7 mouse cellular contexts compared by ENCODE assay signal in the genomic region with DNA sequence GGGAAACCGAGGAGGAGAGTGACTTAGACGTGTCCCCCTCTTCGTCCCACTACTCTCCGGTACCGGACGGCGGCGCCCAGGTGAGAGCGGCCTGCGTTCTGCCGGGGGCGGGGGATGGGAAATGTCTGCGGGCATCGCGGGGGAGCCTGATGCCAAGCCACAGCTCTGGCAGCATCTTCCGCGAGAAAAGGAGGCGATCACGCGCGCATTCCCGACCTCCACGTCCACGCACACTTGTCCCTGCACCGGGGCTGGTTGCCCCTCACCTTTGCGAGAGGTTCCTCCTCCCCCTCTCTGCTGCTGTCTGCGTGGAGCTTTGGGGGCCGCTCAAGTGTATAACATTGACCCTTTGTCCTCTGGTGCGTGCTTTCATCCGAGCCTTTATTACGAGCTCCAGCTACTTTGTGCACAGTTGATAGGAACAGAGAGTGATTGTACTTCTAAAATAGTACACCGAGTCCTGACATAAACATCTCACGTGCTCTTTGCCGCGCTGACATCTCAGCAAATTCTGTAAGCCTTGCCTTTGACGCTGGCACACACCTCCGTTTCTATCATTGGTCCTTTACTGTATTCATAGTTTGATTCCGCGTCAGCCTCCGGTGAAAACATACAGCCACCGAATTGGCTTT. TPM values are rescaled to one million over a fixed set of nuclear protein-coding genes. Genes with fewer than 3 reads are reported as not detected.
A peak's percentile ranks its signal among the peaks of the same experiment; 100 is the strongest.
DNase-seq lines count a peak whose midpoint lies in the region; ATAC-seq and TF ChIP-seq lines count a peak whose summit lies in the region.

No protein-coding gene starts in this region.

- peak; percentile 69 for DNase-seq in CD4-positive helper T cell, adult 2 months (ENCODE audit: low read depth, low spot score)
- DNase-seq in cerebellum, adult 9-10 months, result no peak

- H3K9ac ChIP-seq in embryonic facial prominence, embryonic 12.5 days, result peak overlapping the region; percentile 93
- peak overlapping the region; percentile 92 for H3K9ac ChIP-seq in hindbrain, embryonic 15.5 days
- peak overlapping the region; percentile 95 for H3K9ac ChIP-seq in liver, embryonic 12.5 days

- ATAC-seq in embryonic facial prominence, embryonic 12.5 days (ENCODE audit: insufficient number of reproducible peaks, insufficient read depth, low FRiP score, low TSS enrichment), result no peak; the same call in 1 of the 2 replicates
- ATAC-seq in hindbrain, embryonic 15.5 days (ENCODE audit: low FRiP score, low read depth), result peak; percentile 65
- ATAC-seq in liver, embryonic 12.5 days, result peak; percentile 70

- no peak for TF ChIP-seq CTCF in E14TG2a.4 (conservative IDR thresholded peaks at IDR 0.05; ENCODE audit: low read length)
- TF ChIP-seq CTCF in olfactory bulb, adult 2 months (IDR thresholded peaks at IDR 0.05; ENCODE audit: insufficient read depth, low read depth, low read length), result no peak

- peak overlapping the region; percentile 79 for H3K4me2 ChIP-seq in embryonic facial prominence, embryonic 12.5 days (replicated peaks)
- peak overlapping the region; percentile 65 for H3K4me2 ChIP-seq in hindbrain, embryonic 15.5 days
- H3K4me2 ChIP-seq in liver, embryonic 12.5 days, result peak overlapping the region; percentile 93

- WGBS in embryonic facial prominence, embryonic 12.5 days, result 1% methylated on average over 41 of the region's 41 CpGs
- under 1% methylated on average over 41 of the region's 41 CpGs for WGBS in hindbrain, embryonic 15.5 days
- under 1% methylated on average over 37 of the region's 41 CpGs for WGBS in liver, embryonic 12.5 days (ENCODE audit: insufficient replicate concordance)
- under 1% methylated on average over 41 of the region's 41 CpGs for whole genome bisulfite sequencing in olfactory bulb, adult 2 months

- H3K4me3 ChIP-seq in E14TG2a.4 (replicated peaks; ENCODE audit: low read length), result peak overlapping the region; percentile 95
- peak overlapping the region; percentile 97 for H3K4me3 ChIP-seq in embryonic facial prominence, embryonic 12.5 days
- peak overlapping the region; percentile 96 for H3K4me3 ChIP-seq in hindbrain, embryonic 15.5 days
- H3K4me3 ChIP-seq in liver, embryonic 12.5 days, result peak overlapping the region; percentile 93
- H3K4me3 ChIP-seq in olfactory bulb, adult 2 months (ENCODE audit: insufficient read depth, low read depth, low read length), result peak overlapping the region; percentile 89

- H3K9me3 ChIP-seq in E14TG2a.4 (ENCODE audit: low read length), result no peaks in the 10 kb centered on the region
- no peaks in the 10 kb centered on the region for H3K9me3 ChIP-seq in embryonic facial prominence, embryonic 12.5 days
- no peaks in the 10 kb centered on the region for H3K9me3 ChIP-seq in hindbrain, embryonic 15.5 days
- no peaks in the 10 kb centered on the region for H3K9me3 ChIP-seq in liver, embryonic 12.5 days (replicated peaks)

- H3K36me3 ChIP-seq in E14TG2a.4 (ENCODE audit: insufficient read depth, low read length), result peaks cover 32% of the 10 kb centered on the region
- H3K36me3 ChIP-seq in embryonic facial prominence, embryonic 12.5 days, result peaks cover 19% of the 10 kb centered on the region
- 0 out of 2 replicates have a peak, but pooled peaks cover under 1% of the 10 kb centered on the region for H3K36me3 ChIP-seq in hindbrain, embryonic 15.5 days
- peaks cover 30% of the 10 kb centered on the region for H3K36me3 ChIP-seq in liver, embryonic 12.5 days

- peak overlapping the region; percentile 83 for H3K27ac ChIP-seq in embryonic facial prominence, embryonic 12.5 days
- H3K27ac ChIP-seq in hindbrain, embryonic 15.5 days (replicated peaks), result peak overlapping the region; percentile 90
- H3K27ac ChIP-seq in liver, embryonic 12.5 days, result peak overlapping the region; percentile 83
- H3K27ac ChIP-seq in olfactory bulb, adult 2 months (ENCODE audit: insufficient read depth, low read depth, low read length), result peak overlapping the region; percentile 74

- H3K4me1 ChIP-seq in E14TG2a.4 (replicated peaks; ENCODE audit: low read depth, low read length), result peaks cover 44% of the 10 kb centered on the region
- H3K4me1 ChIP-seq in embryonic facial prominence, embryonic 12.5 days, result peaks cover 7% of the 10 kb centered on the region
- peaks cover 17% of the 10 kb centered on the region for H3K4me1 ChIP-seq in hindbrain, embryonic 15.5 days (replicated peaks)
- peaks cover 15% of the 10 kb centered on the region for H3K4me1 ChIP-seq in liver, embryonic 12.5 days
- H3K4me1 ChIP-seq in olfactory bulb, adult 2 months (ENCODE audit: control insufficient read depth, insufficient read depth, low read length), result peaks cover 3% of the 10 kb centered on the region; the same call in 1 of the 2 replicates

- no peak for TF ChIP-seq POLR2A in olfactory bulb, adult 2 months (IDR thresholded peaks at IDR 0.05; ENCODE audit: insufficient read depth, low read depth, low read length)

- H3K27me3 ChIP-seq in E14TG2a.4 (ENCODE audit: insufficient read depth, low read length), result no peaks in the 10 kb centered on the region; the same call in 1 of the 2 replicates
- H3K27me3 ChIP-seq in embryonic facial prominence, embryonic 12.5 days, result no peaks in the 10 kb centered on the region
- no peaks in the 10 kb centered on the region for H3K27me3 ChIP-seq in hindbrain, embryonic 15.5 days
- peaks cover 10% of the 10 kb centered on the region; the same call in 1 of the 2 replicates for H3K27me3 ChIP-seq in liver, embryonic 12.5 days (replicated peaks)

RNA-seq across cellular contexts. Expression of a gene that starts 0.6 kb away (rescaled TPM):
- polyA plus RNA-seq in embryonic facial prominence, embryonic 12.5 days (2016; fragmentation: Nextera tagmentation; extraction: Ambion mirVana), result 48.3 and 50.7 TPM in 2 replicates
- 42.1 and 47.1 TPM in 2 replicates for polyA plus RNA-seq in hindbrain, embryonic 15.5 days (2015; fragmentation: Nextera tagmentation; extraction: Ambion mirVana)
- polyA plus RNA-seq in liver, embryonic 12.5 days (2016; fragmentation: Nextera tagmentation; extraction: Ambion mirVana), result 17.8 and 18.1 TPM in 2 replicates
- 483 TPM in 1 of 2 replicates, not detected in the other for polyA plus RNA-seq in olfactory bulb, adult 2 months (2012; ENCODE audit: insufficient read depth, insufficient read length, low replicate concordance, missing spikeins)

RNA-seq across cellular contexts. Expression of a gene that starts 23.1 kb away (rescaled TPM):
- polyA plus RNA-seq in embryonic facial prominence, embryonic 12.5 days (2016; fragmentation: Nextera tagmentation; extraction: Ambion mirVana), result 0.26 and 0.76 TPM in 2 replicates
- polyA plus RNA-seq in hindbrain, embryonic 15.5 days (2015; fragmentation: Nextera tagmentation; extraction: Ambion mirVana), result 0.72 and 1.7 TPM in 2 replicates
- polyA plus RNA-seq in liver, embryonic 12.5 days (2016; fragmentation: Nextera tagmentation; extraction: Ambion mirVana), result 0.85 and 1.0 TPM in 2 replicates
- not detected in 2 replicates for polyA plus RNA-seq in olfactory bulb, adult 2 months (2012; ENCODE audit: insufficient read depth, insufficient read length, low replicate concordance, missing spikeins)

RNA-seq across cellular contexts. Expression of a gene that starts 27.0 kb away (rescaled TPM):
- 7.0 and 7.7 TPM in 2 replicates for polyA plus RNA-seq in embryonic facial prominence, embryonic 12.5 days (2016; fragmentation: Nextera tagmentation; extraction: Ambion mirVana)
- polyA plus RNA-seq in hindbrain, embryonic 15.5 days (2015; fragmentation: Nextera tagmentation; extraction: Ambion mirVana), result 12.2 and 13.6 TPM in 2 replicates
- polyA plus RNA-seq in liver, embryonic 12.5 days (2016; fragmentation: Nextera tagmentation; extraction: Ambion mirVana), result 2.7 and 3.1 TPM in 2 replicates
- not detected in 2 replicates for polyA plus RNA-seq in olfactory bulb, adult 2 months (2012; ENCODE audit: insufficient read depth, insufficient read length, low replicate concordance, missing spikeins)

RNA-seq across cellular contexts. Expression of a gene that starts 57.1 kb away (rescaled TPM):
- polyA plus RNA-seq in embryonic facial prominence, embryonic 12.5 days (2016; fragmentation: Nextera tagmentation; extraction: Ambion mirVana), result 73.4 and 74.8 TPM in 2 replicates
- 68.5 and 75.3 TPM in 2 replicates for polyA plus RNA-seq in hindbrain, embryonic 15.5 days (2015; fragmentation: Nextera tagmentation; extraction: Ambion mirVana)
- 56.9 and 59.3 TPM in 2 replicates for polyA plus RNA-seq in liver, embryonic 12.5 days (2016; fragmentation: Nextera tagmentation; extraction: Ambion mirVana)
- not detected in 2 replicates for polyA plus RNA-seq in olfactory bulb, adult 2 months (2012; ENCODE audit: insufficient read depth, insufficient read length, low replicate concordance, missing spikeins)
